26 mouse cellular contexts compared by ENCODE assay signal in the genomic region with DNA sequence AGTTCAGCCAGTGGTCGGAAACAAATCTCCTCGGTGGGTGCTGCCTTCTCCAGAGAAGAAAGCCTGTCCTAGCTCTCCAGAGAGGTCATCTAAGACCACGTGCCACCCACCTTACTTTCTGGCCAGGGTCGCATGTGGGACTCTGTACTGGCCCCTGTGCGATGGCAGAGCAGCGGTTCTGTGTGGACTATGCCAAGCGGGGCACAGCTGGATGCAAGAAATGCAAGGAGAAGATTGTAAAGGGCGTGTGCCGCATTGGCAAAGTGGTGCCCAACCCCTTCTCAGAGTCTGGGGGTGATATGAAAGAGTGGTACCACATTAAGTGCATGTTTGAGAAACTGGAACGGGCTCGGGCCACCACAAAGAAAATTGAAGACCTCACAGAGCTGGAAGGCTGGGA. TPM values are rescaled to one million over a fixed set of nuclear protein-coding genes. Genes with fewer than 3 reads are reported as not detected.
"Had no signal": no experiment of that assay in that cellular context is flagged by ENCODE, and none has a peak within 500 bp of the region (broad histone marks: within the 10 kb centered on the region; RNA-seq: fewer than 3 reads in every experiment).

No protein-coding gene starts in this region.

- H3K9ac ChIP-seq: heart, embryonic 12.5 days; hindbrain, embryonic 15.5 days; kidney, embryonic 15.5 days; limb, embryonic 13.5 days; limb, embryonic 15.5 days had no signal

- H3K27ac ChIP-seq: gastrocnemius, adult 2 months; heart, adult 2 months; hindbrain, embryonic 10.5 days; hindbrain, embryonic 13.5 days; hindbrain, embryonic 15.5 days; hindbrain, postnatal 0 days; kidney, embryonic 15.5 days; kidney, postnatal 0 days; limb, embryonic 13.5 days; limb, embryonic 15.5 days; liver, embryonic 12.5 days had no signal

- DNase-seq: gastrocnemius, adult 2 months; gastrocnemius, postnatal 10 days; gastrocnemius, postnatal 25 days; heart, adult 2 months; heart, postnatal 10 days; heart, postnatal 4 days; kidney, adult 11 months; kidney, adult 2 months; kidney, adult 9 months; kidney, postnatal 14 days; kidney, postnatal 36 days; layer of hippocampus, adult 9-11 months; layer of hippocampus, postnatal 36 days; left cerebral cortex, postnatal 4 days had no signal

- H3K4me2 ChIP-seq: heart, embryonic 12.5 days; hindbrain, embryonic 15.5 days; limb, embryonic 15.5 days had no signal

- H3K9me3 ChIP-seq: heart, embryonic 12.5 days; hindbrain, embryonic 10.5 days; hindbrain, embryonic 13.5 days; hindbrain, embryonic 15.5 days; kidney, embryonic 15.5 days; limb, embryonic 13.5 days; limb, embryonic 15.5 days; liver, embryonic 12.5 days had no signal

- H3K27me3 ChIP-seq: heart, embryonic 12.5 days; hindbrain, embryonic 13.5 days; hindbrain, embryonic 15.5 days; kidney, embryonic 15.5 days; limb, embryonic 13.5 days; limb, embryonic 15.5 days; liver, embryonic 12.5 days had no signal

- H3K4me3 ChIP-seq: gastrocnemius, adult 2 months; heart, adult 2 months; heart, embryonic 12.5 days; hindbrain, embryonic 13.5 days; hindbrain, embryonic 15.5 days; kidney, embryonic 15.5 days; limb, embryonic 13.5 days; limb, embryonic 15.5 days; liver, embryonic 12.5 days had no signal

- ATAC-seq: forebrain, embryonic 16.5 days; hindbrain, postnatal 0 days; liver, embryonic 12.5 days had no signal

RNA-seq across cellular contexts. Expression of a gene that starts 19.3 kb away (rescaled TPM):
- total RNA-seq: left cerebral cortex, postnatal 10 days had no signal
